Mouse (Mus musculus): Measurements from ENCODE around the gene Nkx1-2.

Nkx1-2 gene

DNA sequence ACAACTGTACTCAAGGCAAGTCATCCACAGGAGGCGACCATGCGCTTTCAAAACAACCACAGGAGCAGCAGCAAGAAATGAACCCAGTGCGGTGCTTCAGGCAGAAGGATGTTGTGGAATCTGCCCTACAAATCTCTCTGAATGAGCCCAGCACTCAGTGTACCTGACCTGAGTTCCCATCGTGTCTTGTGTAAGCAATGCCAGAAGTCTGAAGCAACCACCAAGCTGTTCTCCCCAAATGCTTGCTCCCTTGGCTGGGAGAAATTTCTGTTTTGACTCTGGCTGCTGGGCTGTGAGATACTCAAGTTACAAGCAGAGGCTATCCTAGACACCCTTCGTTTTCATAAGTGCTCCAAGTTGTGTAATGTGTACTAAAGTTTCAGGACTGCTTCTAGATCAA, 6.3 kb upstream of the Nkx1-2 start:
- DNase-seq (ENCODE audit: low read depth, low spot score), result no peak

GRCm38 (mm10) chr7:132604720-132605119, 5.3 kb upstream of the Nkx1-2 start:
- no peak for DNase-seq (ENCODE audit: low read depth, low spot score)

DNA sequence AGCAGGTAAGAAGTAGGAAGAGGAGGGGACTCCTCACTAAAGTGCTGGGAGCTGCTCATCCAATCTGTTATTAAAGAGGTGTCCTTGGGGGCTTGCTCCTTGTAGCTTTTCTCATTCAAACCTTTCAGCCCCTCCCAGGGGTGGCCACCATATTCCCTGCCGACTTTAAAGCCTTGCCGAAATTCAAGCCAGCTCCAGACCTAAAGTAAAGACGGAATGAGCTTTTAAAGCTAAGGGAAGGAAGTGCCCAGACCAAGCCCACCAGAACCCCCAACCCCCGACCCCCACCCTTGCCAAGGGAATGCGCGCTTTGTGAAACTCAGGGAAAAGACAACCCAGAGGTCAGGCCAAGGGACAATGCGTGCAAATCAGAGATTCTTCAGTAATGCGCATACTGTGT, 1.5 kb upstream of the Nkx1-2 start:
- no peak for DNase-seq (ENCODE audit: low read depth, low spot score)

- DNase-seq (ENCODE audit: low read depth, low spot score), result no peak
These were observed 589 bp upstream of the Nkx1-2 start for GRCm38 (mm10) chr7:132600026-132600425.

DNA sequence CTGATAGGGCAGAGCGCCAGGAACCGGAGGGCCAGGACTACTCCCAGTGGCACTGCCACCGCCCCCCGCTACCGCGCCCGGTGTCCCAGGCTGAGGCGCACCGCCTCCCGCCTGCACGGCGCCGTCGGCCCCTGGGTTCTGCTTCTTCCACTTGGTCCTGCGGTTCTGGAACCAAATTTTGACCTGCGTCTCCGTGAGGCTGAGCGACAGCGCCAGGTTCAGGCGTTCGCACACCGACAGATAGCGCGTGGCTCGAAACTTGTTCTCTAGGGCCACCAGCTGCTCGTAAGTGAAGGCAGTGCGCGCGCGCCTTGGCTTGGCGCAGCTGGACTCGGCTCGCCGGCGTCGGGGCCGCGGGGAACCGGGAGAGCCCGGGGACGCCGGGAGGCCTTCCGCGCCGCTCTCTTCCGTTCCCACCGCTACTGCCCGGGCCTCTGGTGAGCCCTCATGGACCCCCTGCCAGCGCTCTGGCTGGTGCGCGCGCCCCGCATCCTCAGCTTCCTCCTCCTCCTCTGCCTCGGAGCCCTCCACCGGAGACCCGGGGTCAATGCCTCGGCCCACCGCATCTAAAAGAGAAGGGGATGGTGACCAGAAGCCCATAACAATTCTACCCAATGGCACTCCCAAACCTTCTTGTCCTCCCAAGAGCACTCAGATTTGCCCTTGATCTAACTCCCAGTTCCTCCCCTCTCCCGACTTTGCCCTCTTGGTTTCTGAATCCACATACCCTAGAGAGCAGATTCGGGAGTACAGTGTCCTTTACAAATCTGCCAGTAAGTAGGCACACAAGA, 2.0 kb downstream of the Nkx1-2 start:
- no peak for DNase-seq (ENCODE audit: low read depth, low spot score)

DNA sequence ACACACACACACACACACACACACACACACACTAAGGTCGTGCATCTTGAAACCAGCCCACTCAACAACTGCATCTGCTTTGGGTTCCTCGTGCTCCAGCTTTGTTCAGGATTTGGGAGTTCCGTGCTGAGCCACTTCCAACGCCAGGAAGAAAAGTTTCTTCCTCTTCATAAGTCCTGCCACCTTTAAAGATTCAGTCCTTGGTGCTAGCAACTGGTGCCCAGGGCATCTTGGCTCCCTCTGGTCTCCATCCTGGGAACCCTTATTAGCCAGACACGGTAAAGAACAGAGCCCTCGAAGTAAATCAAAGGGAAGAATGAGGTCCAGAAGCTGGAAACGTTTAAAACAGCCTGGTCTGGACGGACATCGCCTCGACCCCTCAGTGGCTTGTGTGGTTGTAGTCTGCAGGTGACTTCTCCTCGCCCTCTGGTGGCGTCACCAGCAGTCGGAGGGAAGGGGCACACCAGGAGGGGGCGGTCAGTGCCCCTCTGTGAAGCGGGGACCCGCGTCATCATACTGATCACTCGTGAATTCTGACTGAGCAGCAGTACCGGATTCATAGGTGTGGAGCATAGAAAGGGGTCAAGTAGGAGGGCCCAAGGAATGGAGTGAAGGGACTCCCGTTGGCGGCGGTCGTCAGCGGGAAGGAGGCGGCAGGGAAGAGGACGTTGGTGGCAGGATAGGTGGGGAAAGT, 2.7 kb downstream of the Nkx1-2 start:
- DNase-seq (ENCODE audit: low read depth, low spot score), result no peak

DNA sequence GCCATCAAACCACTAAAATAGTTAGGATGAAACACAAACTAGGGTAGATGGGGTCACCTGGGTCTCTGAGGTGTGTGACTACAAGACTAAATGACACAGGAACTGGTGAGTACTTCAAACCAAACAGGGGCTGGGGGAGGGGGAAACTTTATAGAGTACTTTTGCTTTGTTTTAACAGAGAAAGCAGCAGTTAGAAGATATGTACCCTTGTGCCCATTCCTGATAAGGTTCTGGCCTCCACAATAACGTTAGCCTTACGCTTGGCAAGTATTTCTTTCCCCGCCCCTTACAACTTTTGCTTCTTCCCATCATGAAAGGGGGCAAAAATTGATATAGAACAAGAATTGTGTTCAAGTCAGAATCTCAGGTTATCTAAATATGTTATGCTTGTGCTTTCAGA, 3.6 kb downstream of the Nkx1-2 start:
- DNase-seq (ENCODE audit: low read depth, low spot score), result no peak

GRCm38 (mm10) chr7:132594325-132594724, 5.1 kb downstream of the Nkx1-2 start:
- DNase-seq (ENCODE audit: low read depth, low spot score), result no peak

- DNase-seq (ENCODE audit: low read depth, low spot score), result no peak
These were observed 5.7 kb downstream of the Nkx1-2 start for GRCm38 (mm10) chr7:132593762-132594161.

GRCm38 (mm10) chr7:132589610-132590009, 9.8 kb downstream of the Nkx1-2 start:
- DNase-seq (ENCODE audit: low read depth, low spot score), result no peak

DNA sequence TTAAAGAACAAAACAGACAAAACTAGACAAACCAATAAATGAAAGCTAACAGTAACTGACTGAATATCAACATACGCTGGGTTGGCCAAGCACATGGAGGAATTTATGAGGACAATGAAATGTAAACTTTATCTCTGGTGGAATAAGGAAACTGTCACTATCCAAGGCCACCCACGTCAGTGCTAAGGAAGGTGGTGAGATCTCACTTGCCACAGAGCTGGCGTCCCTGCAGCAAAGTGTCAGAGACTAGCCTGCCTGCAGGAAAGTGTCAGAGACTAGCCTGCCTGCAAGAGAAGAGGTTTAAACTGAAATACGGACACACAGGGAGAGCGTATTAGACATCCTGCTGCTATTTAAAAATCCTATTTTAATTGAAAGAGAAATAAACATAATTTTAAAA, 12.3 kb downstream of the Nkx1-2 start:
- DNase-seq (ENCODE audit: low read depth, low spot score), result no peak

DNA sequence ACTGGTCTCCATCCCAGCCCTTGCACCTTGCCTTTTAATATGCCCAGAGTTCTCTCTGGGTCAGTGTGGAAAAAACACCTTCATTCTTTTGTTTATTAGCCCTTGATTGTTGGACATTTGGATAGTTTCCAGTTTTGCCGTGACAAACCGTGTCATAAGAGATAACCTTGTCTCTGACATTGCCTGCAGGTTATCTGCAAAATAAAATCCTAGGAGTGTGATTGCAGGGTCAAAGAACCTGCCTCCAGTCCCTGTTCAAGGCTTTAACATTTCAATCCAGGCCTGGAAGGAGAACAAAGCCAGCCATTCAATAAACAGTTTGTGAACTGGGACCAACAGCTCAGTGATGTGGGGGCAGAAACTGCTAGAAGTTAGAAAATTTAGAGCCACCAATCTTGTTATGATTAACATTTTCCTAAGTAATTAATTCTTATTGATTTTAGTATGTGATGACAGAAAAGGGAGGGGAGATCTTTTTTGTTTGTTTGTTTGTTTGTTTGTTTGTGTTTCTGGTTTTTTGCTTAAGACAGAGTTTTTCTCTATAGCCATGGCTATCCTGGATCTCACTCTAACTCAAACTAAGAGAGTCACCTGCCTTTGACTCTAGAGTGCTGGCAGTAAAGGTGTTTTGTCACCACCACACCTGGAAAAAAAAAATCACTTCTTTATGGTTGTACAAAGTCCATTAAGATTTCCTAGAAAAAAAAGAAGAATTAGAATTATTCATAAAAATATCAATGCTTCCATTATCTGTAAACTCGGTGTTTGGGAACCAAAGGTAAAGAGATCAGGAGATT, 13.5 kb downstream of the Nkx1-2 start:
- no peak for DNase-seq (ENCODE audit: low read depth, low spot score)

GRCm38 (mm10) chr7:132581441-132581840, 18.0 kb downstream of the Nkx1-2 start:
- no peak for DNase-seq (ENCODE audit: low read depth, low spot score)

DNA sequence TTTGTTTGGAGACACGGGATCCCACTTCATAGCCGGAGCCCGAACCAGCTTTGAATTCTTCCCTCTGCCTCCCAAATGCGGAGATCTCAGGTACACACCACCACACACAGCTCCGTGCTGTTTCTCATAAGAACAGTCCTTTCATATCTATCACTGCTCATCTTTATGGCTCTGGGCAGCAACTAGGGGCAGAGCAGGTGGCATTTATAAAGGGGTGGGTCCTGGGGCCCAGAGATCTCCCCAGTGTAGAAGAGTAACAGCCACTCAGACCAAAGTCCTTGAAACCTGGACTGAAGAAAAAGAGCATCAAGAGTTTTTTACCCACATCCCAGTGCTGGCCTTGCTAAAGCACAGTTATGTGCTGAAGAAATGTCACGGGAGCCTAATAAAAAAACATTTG, 18.9 kb downstream of the Nkx1-2 start:
- no peak for DNase-seq (ENCODE audit: low read depth, low spot score)

GRCm38 (mm10) chr7:132576891-132577290, 22.5 kb downstream of the Nkx1-2 start:
- no peak for DNase-seq (ENCODE audit: low read depth, low spot score)

DNA sequence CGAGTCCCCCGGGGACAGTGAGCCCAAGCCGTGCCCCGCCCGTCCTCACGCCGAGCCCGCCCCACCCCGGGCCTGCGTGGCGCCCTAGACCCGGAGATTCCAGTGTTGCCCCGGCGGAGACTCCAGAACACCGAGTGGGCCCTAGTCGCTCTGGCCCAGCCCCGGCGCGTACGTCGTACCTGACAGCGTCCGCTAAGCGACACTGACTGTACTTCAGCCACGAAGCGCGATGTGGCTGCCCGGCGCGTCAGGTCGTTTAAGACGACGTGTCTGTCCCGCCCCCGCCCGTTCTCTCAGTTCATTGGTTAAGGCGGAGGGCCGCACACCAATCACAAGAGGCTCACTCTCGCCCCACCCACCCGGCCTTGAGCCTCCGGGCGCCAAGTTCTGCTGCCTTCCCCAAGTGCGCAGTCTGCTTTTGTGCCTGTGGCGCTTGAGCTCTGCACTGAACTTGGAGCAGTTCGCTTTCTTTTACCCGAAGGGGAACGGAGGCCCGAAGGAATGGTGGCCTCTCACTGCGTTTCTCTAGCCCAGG, 23.3 kb downstream of the Nkx1-2 start, which contains the start of gene Oat:
Gene Oat (minus strand): TSS at position 283 of the 535 bp plus-strand sequence.
- DNase-seq (ENCODE audit: low read depth, low spot score), result peak; percentile 94

DNA sequence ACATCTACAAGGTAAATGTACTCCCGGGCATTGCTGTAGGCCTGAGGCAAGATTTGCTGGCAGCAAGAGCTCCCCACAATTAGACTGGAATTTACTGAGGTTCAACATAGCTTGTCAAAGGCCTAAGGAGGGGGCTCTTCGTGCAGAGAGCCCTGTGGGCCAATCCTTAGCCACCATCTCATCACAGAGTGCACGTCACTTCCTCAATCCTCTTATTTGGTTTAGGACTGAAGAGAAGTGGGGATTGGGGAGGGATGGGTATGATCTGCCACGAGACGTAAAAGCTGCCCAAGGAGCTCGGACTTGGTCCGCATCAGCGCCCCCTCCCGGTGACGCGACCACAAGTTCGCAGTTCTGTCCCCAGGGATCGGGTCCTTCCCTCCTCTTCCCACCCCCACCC, 23.8 kb downstream of the Nkx1-2 start:
- DNase-seq (ENCODE audit: low read depth, low spot score), result peak; percentile 68

GRCm38 (mm10) chr7:132574646-132575045, 24.8 kb downstream of the Nkx1-2 start:
- no peak for DNase-seq (ENCODE audit: low read depth, low spot score)

DNA sequence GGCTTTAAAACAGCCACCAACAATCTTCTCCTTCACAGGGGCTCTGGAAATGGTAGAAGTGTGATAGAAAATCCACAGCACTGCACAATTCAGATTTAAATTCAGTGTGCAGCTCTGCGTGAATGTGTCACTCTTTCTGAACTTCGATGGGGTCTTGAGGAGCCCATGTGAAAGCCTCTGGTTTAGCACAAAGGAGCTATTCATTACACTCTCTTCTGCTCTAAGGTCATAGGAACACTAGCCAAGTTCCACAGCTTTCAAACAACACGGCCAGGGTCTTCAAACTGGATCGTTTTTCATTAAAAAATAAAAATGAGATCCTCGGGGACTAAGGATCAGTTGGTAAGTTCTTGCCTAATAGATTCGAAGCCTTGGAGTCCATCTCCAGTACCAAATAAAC, 26.2 kb downstream of the Nkx1-2 start:
- DNase-seq (ENCODE audit: low read depth, low spot score), result no peak

DNA sequence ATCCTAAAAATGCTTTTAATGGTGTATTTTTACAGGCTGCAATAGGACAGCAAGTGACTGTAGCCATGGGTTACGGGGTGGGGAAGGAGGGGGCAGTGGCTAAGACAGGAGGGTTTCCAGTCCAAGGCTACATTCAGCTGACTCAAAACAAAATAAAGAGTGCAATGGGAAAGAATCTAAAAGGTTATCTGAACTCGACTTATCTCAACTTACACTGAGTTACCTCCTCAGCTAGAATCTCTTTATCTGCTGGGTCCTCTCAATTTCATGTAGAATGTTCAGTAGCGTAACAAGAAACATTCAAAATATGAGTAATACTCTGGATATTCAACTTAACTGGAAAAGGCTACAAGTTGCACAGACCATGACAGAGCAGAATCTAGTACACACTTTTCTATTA, 26.7 kb downstream of the Nkx1-2 start:
- no peak for DNase-seq (ENCODE audit: low read depth, low spot score)

GRCm38 (mm10) chr7:132571481-132571880, 28.0 kb downstream of the Nkx1-2 start:
- no peak for DNase-seq (ENCODE audit: low read depth, low spot score)

- no peak for DNase-seq (ENCODE audit: low read depth, low spot score)
These were observed 29.4 kb downstream of the Nkx1-2 start for GRCm38 (mm10) chr7:132570071-132570470.

Measured in embryo, embryonic 11.5 days (tissue).